Mouse (Mus musculus) lung, embryonic 14.5 days (tissue): ENCODE data around the gene Erap1. TPM values are rescaled to one million over a fixed set of nuclear protein-coding genes. Genes with fewer than 3 reads are reported as not detected.

Source experiments
- ATAC-seq: fragments of 200-750 bp; cut with Nextera tagmentation; 2 replicates; pipeline ENCODE4 v1.8.0; 2017; ENCODE audit warnings: mild to moderate bottlenecking, moderate TSS enrichment, moderate library complexity; ENCODE audit not compliant: insufficient read depth
- DNase-seq: peaks from one replicate; pipeline ENCODE4 v3.0.0-alpha.2; 2015
- H3K27ac ChIP-seq: fragments of 300-500 bp; sonication (generic); 2 replicates; pipeline ENCODE4 v1.5.1; 2014; ENCODE audit warnings: low read depth, mild to moderate bottlenecking, moderate library complexity
- H3K27me3 ChIP-seq: fragments of 300-500 bp; sonication (generic); 2 replicates; pipeline ENCODE4 v1.6.1; 2014; ENCODE audit warnings: low read length, control low read depth; ENCODE audit not compliant: insufficient read depth
- H3K36me3 ChIP-seq: fragments of 300-500 bp; sonication (generic); 2 replicates; pipeline ENCODE4 v1.6.1; 2014; ENCODE audit warnings: control low read depth; ENCODE audit not compliant: insufficient read depth
- H3K4me1 ChIP-seq: fragments of 300-500 bp; sonication (generic); 2 replicates; pipeline ENCODE4 v1.6.1; 2014; ENCODE audit warnings: antibody characterized with exemption, control low read depth; ENCODE audit not compliant: insufficient read depth
- H3K4me2 ChIP-seq: fragments of 300-500 bp; sonication (generic); 2 replicates; pipeline ENCODE4 v1.6.1; 2014; ENCODE audit warnings: mild to moderate bottlenecking
- H3K4me3 ChIP-seq: fragments of 300-500 bp; sonication (generic); 2 replicates; pipeline ENCODE4 v1.5.1; 2014; ENCODE audit warnings: low read depth, low read length
- H3K9ac ChIP-seq: fragments of 300-500 bp; sonication (generic); 2 replicates; pipeline ENCODE4 v1.6.1; 2014
- H3K9me3 ChIP-seq: fragments of 300-500 bp; sonication (generic); 2 replicates; pipeline ENCODE4 v1.6.1; 2016; ENCODE audit warnings: low read depth, low read length, control low read depth
- CTCF ChIP-seq: IDR thresholded peaks from 2 replicates; pipeline ENCODE4 v1.5.1; 2016; ENCODE audit warnings: antibody characterized with exemption, low read depth
- WGBS: fragments of 180-500 bp; shearing (Covaris S2); extraction: QIAGEN DNeasy Blood & Tissue Kit; methylation state at CpG from one replicate; pipeline ENCODE4 v1.1.7; 2014; 5-methylcytosine and 5-hydroxymethylcytosine counted together
- polyA plus RNA-seq: library from polyadenylated mRNA; unstranded; fragments of >200 nt; fragmentation: Nextera tagmentation; extraction: Ambion mirVana; gene quantifications from 2 replicates; pipeline ENCODE4 v1.2.1, GENCODE M21; 2014

The Erap1 gene
- polyA plus RNA-seq, 1 experiment from 2014 or later: 20.9 TPM

DNA sequence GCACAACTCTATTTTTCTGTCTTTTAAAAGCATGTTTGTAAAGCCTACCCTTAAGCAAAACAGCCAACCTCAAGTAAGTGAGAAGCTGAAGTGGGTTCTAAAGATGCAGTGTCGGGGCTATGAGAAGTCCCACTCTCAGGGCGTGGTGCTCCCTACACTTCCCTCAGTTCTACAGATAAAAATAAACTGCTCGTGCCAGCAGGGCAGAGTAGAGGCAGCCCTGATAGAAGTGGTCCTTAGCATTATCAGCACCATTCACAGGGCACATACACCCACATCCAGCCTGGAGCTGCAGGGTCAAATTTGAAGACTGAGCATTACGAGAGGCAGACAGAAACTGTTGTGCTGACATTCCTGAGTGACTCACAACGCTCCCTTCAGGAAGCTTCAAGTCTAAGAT lies 96.5 kb downstream of the Erap1 start:
- WGBS: 72% methylated on average over 5 of the region's 5 CpGs
- no peaks in the 10 kb centered on the region for H3K27me3 ChIP-seq
- H3K36me3 ChIP-seq: peaks cover 29% of the 10 kb centered on the region
- ATAC-seq (peak; percentile 58; the same call in 1 of the 2 replicates), DNase-seq (no peak)
- H3K27ac ChIP-seq: no peak overlapping the region
- H3K4me2 ChIP-seq: no peak overlapping the region
- no peaks in the 10 kb centered on the region for H3K9me3 ChIP-seq
- no peak for TF ChIP-seq CTCF
- H3K4me3 ChIP-seq: no peak overlapping the region
- no peaks in the 10 kb centered on the region for H3K4me1 ChIP-seq
- no peak overlapping the region for H3K9ac ChIP-seq

DNA sequence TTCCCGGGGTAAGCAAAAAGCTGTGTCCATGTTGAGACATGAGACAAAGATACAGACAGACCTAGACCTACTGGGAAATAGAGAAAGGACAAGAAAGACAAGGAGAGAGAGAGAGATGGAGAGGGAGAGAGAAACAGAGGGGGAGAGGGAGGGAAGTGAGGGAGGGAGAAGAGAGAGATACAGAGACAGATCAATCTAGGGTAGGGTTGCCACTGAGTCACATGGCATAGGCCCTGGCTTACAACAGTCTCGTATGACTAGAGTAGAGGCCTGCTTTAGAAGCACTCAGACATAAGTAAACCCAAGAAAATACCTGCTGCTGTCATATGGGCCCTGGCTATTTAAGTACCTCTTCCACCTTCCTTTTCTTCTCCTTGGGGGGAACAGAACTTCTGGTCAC lies 97.0 kb downstream of the Erap1 start:
- H3K9ac ChIP-seq: no peak overlapping the region
- DNase-seq (no peak), ATAC-seq (no peak)
- no peak overlapping the region for H3K4me2 ChIP-seq
- peaks cover 28% of the 10 kb centered on the region for H3K36me3 ChIP-seq
- no peaks in the 10 kb centered on the region for H3K9me3 ChIP-seq
- no peak overlapping the region for H3K4me3 ChIP-seq
- H3K27me3 ChIP-seq: no peaks in the 10 kb centered on the region
- 86% methylated on average over 2 of the region's 2 CpGs for WGBS
- H3K4me1 ChIP-seq: no peaks in the 10 kb centered on the region
- no peak for TF ChIP-seq CTCF
- no peak overlapping the region for H3K27ac ChIP-seq

Other genes starting within 250 kb of the Erap1 start
- gene Zfp72, start 248.7 kb upstream of the Erap1 start, polyA plus RNA-seq: 7.3 and 7.6 TPM in 2 replicates
- gene Ftl1-ps1, start 239.9 kb upstream of the Erap1 start, polyA plus RNA-seq: 71.7 and 80.3 TPM in 2 replicates
- 20.5 and 22.6 TPM in 2 replicates for gene Zfp825, start 145.6 kb upstream of the Erap1 start, polyA plus RNA-seq
- 28.0 and 35.4 TPM in 2 replicates for gene Cast, start 169.2 kb downstream of the Erap1 start, polyA plus RNA-seq